ENCODE assay signal across 12 mouse cellular contexts in the genomic region with DNA sequence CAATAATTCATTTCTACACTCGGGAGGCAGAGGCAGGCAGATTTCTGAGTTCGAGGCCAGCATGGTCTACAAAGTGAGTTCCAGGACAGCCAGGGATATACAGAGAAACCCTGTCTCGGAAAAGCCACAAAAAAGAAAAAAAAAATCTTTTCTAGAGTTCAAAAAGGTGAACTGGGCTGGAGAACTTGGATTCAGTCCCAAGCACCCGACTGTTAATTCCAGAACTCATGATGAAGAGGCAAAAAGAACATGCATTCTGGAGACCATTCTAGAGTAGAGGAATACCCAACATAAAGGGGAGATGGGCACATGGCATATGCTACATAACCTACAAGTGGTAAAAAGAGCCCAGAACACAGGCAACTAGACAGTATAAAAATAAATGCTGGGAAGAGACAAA.
"Had no signal": no experiment of that assay in that cellular context is flagged by ENCODE, and none has a peak within 500 bp of the region (broad histone marks: within the 10 kb centered on the region; RNA-seq: fewer than 3 reads in every experiment).

No protein-coding gene starts in this region.

- H3K27ac ChIP-seq: limb, embryonic 12.5 days; limb, embryonic 15.5 days; midbrain, embryonic 10.5 days had no signal

- H3K4me2 ChIP-seq: limb, embryonic 12.5 days; limb, embryonic 15.5 days had no signal

- ATAC-seq: hindbrain, embryonic 16.5 days had no signal

- H3K36me3 ChIP-seq: limb, embryonic 12.5 days; limb, embryonic 15.5 days; midbrain, embryonic 10.5 days had no signal

- H3K4me3 ChIP-seq: limb, embryonic 12.5 days; limb, embryonic 15.5 days; midbrain, embryonic 10.5 days had no signal

- H3K9me3 ChIP-seq: limb, embryonic 12.5 days; limb, embryonic 15.5 days; midbrain, embryonic 10.5 days had no signal

- H3K9ac ChIP-seq: limb, embryonic 12.5 days; limb, embryonic 15.5 days had no signal

- H3K27me3 ChIP-seq: limb, embryonic 12.5 days; limb, embryonic 15.5 days had no signal

- DNase-seq: kidney, postnatal 4 days; left cerebral cortex, postnatal 4 days; lung, adult 2 months; lung, postnatal 14 days; lung, postnatal 4 days; midbrain, embryonic 14.5 days; thymus, adult 18-20 months; thymus, postnatal 36 days had no signal
